Mouse (Mus musculus): ENCODE measurements at regions not wholly inside any gene's neighbourhood (a gene's known extent, or its start where the extent isn't known, plus 50 kb on each side); places are given as distances from the start of the nearest gene placed in this dataset.

GRCm38 (mm10) chr13:119342761-119343160 is 85.6 kb upstream of the Paip1 start:
- TF ChIP-seq CTCF (IDR thresholded peaks at IDR 0.05; ENCODE audit: low read depth, low read length) (no peak), GATA1 (IDR thresholded peaks at IDR 0.05; ENCODE audit: borderline replicate concordance, low read length) (no peak), TAL1 (conservative IDR thresholded peaks at IDR 0.05; ENCODE audit: low read depth, low read length) (no peak), GATA2 (IDR thresholded peaks at IDR 0.05; ENCODE audit: borderline replicate concordance, low read depth, low read length) (no peak)
